Mouse (Mus musculus) megakaryocyte, embryonic 14.5 days (primary cell): ENCODE data around the gene Gm13420.

Experiments used
- FLI1 ChIP-seq: IDR thresholded peaks from 2 replicates; pipeline ENCODE4 v1.6.1; 2012; ENCODE audit warnings: low read length, inconsistent platforms, mixed read lengths
- GATA1 ChIP-seq: IDR thresholded peaks from 3 replicates; pipeline ENCODE4 v1.6.1; 2012; ENCODE audit warnings: mixed read lengths, low read length, inconsistent platforms, borderline replicate concordance

- TF ChIP-seq GATA1 (no peak), FLI1 (no peak)
Observed at GRCm38 (mm10) chr2:29787937-29788681, 36.6 kb upstream of the Gm13420 start, which contains the start of gene Trub2.
